Mouse (Mus musculus) lung, embryonic 14.5 days (tissue): ENCODE results near the gene Ncbp2. TPM values are rescaled to one million over a fixed set of nuclear protein-coding genes. Genes with fewer than 3 reads are reported as not detected.

Experiments used
- ATAC-seq: fragments of 200-750 bp; cut with Nextera tagmentation; 2 replicates; pipeline ENCODE4 v1.8.0; 2017; ENCODE audit warnings: mild to moderate bottlenecking, moderate TSS enrichment, moderate library complexity; ENCODE audit not compliant: insufficient read depth
- DNase-seq: peaks from one replicate; pipeline ENCODE4 v3.0.0-alpha.2; 2015
- H3K27ac ChIP-seq: fragments of 300-500 bp; sonication (generic); 2 replicates; pipeline ENCODE4 v1.5.1; 2014; ENCODE audit warnings: low read depth, mild to moderate bottlenecking, moderate library complexity
- H3K27me3 ChIP-seq: fragments of 300-500 bp; sonication (generic); 2 replicates; pipeline ENCODE4 v1.6.1; 2014; ENCODE audit warnings: low read length, control low read depth; ENCODE audit not compliant: insufficient read depth
- H3K36me3 ChIP-seq: fragments of 300-500 bp; sonication (generic); 2 replicates; pipeline ENCODE4 v1.6.1; 2014; ENCODE audit warnings: control low read depth; ENCODE audit not compliant: insufficient read depth
- H3K4me1 ChIP-seq: fragments of 300-500 bp; sonication (generic); 2 replicates; pipeline ENCODE4 v1.6.1; 2014; ENCODE audit warnings: antibody characterized with exemption, control low read depth; ENCODE audit not compliant: insufficient read depth
- H3K4me2 ChIP-seq: fragments of 300-500 bp; sonication (generic); 2 replicates; pipeline ENCODE4 v1.6.1; 2014; ENCODE audit warnings: mild to moderate bottlenecking
- H3K4me3 ChIP-seq: fragments of 300-500 bp; sonication (generic); 2 replicates; pipeline ENCODE4 v1.5.1; 2014; ENCODE audit warnings: low read depth, low read length
- H3K9ac ChIP-seq: fragments of 300-500 bp; sonication (generic); 2 replicates; pipeline ENCODE4 v1.6.1; 2014
- H3K9me3 ChIP-seq: fragments of 300-500 bp; sonication (generic); 2 replicates; pipeline ENCODE4 v1.6.1; 2016; ENCODE audit warnings: low read depth, low read length, control low read depth
- CTCF ChIP-seq: IDR thresholded peaks from 2 replicates; pipeline ENCODE4 v1.5.1; 2016; ENCODE audit warnings: antibody characterized with exemption, low read depth
- WGBS: fragments of 180-500 bp; shearing (Covaris S2); extraction: QIAGEN DNeasy Blood & Tissue Kit; methylation state at CpG from one replicate; pipeline ENCODE4 v1.1.7; 2014; 5-methylcytosine and 5-hydroxymethylcytosine counted together
- polyA plus RNA-seq: library from polyadenylated mRNA; unstranded; fragments of >200 nt; fragmentation: Nextera tagmentation; extraction: Ambion mirVana; gene quantifications from 2 replicates; pipeline ENCODE4 v1.2.1, GENCODE M21; 2014

Gene Ncbp2
- 115 and 117 TPM in 2 replicates for polyA plus RNA-seq

DNA sequence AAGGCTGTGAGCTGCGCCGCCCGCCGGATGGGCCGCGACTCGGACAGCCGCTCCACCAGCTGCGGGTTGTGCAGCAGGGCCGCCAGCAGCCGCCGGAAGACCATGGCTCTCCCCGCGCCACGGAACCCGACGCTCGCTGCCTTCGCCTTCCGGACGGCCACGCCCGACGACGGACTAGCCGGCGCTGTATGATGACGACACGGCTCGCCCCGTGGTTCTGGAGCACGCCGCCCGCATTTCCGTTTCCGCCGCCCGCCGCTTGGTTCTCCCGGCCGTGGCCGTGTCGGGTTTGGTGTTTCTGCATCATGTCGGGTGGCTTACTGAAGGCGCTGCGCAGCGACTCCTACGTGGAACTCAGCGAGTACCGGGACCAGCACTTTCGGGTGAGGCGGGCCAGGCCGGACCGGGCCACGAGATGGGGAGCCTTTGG lies at the start of gene Ncbp2, which contains the start of gene 0610012G03Rik:
Gene Ncbp2 (plus strand): TSS at position 169 of the 430 bp plus-strand sequence.
Gene 0610012G03Rik (minus strand): TSS at position 150 of the 430 bp plus-strand sequence.
- ATAC-seq (peak; percentile 92), DNase-seq (peak; percentile 99)
- Histone ChIP-seq H3K9ac (peak within 1 kb of the TSS; percentile 91), H3K4me2 (peak within 1 kb of the TSS; percentile 82), H3K4me1 (no peaks in the 10 kb centered on the region), H3K36me3 (peaks cover 15% of the 10 kb centered on the region), H3K27ac (peak within 1 kb of the TSS; percentile 89), H3K9me3 (no peaks in the 10 kb centered on the region), H3K27me3 (no peaks in the 10 kb centered on the region), H3K4me3 (peak within 1 kb of the TSS; percentile 90)
- no peak for TF ChIP-seq CTCF
- 0% methylated on average over 51 of the region's 55 CpGs for WGBS

- Histone ChIP-seq H3K4me3 (no peak overlapping the region), H3K27ac (no peak overlapping the region), H3K9me3 (no peaks in the 10 kb centered on the region), H3K4me2 (no peak overlapping the region), H3K9ac (no peak overlapping the region), H3K36me3 (no peaks in the 10 kb centered on the region), H3K4me1 (no peaks in the 10 kb centered on the region), H3K27me3 (no peaks in the 10 kb centered on the region)
- no peak for TF ChIP-seq CTCF
- DNase-seq (peak; percentile 24), ATAC-seq (peak; percentile 31; the same call in 1 of the 2 replicates)
- 77% methylated on average over 18 of the region's 18 CpGs for WGBS
These were observed 49.6 kb upstream of the Ncbp2 start for GRCm38 (mm10) chr16:31898546-31899326.

- Histone ChIP-seq H3K9me3 (no peaks in the 10 kb centered on the region), H3K9ac (no peak overlapping the region), H3K27me3 (no peaks in the 10 kb centered on the region), H3K4me3 (no peak overlapping the region), H3K27ac (no peak overlapping the region), H3K36me3 (no peaks in the 10 kb centered on the region), H3K4me1 (no peaks in the 10 kb centered on the region), H3K4me2 (no peak overlapping the region)
- DNase-seq (no peak), ATAC-seq (no peak)
- no peak for TF ChIP-seq CTCF
- 79% methylated on average over 1 of the region's 1 CpGs for WGBS
These were observed 46.4 kb upstream of the Ncbp2 start for GRCm38 (mm10) chr16:31901886-31902285.

GRCm38 (mm10) chr16:31903239-31903638 lies 45.1 kb upstream of the Ncbp2 start:
- TF ChIP-seq CTCF = no peak
- DNase-seq = no peak
- Histone ChIP-seq H3K27ac (no peak overlapping the region), H3K4me1 (no peaks in the 10 kb centered on the region), H3K36me3 (no peaks in the 10 kb centered on the region), H3K4me2 (no peak overlapping the region), H3K9me3 (no peaks in the 10 kb centered on the region), H3K27me3 (no peaks in the 10 kb centered on the region), H3K4me3 (no peak overlapping the region), H3K9ac (no peak overlapping the region)
- WGBS = 82% methylated on average over 8 of the region's 8 CpGs
- no peak for ATAC-seq

DNA sequence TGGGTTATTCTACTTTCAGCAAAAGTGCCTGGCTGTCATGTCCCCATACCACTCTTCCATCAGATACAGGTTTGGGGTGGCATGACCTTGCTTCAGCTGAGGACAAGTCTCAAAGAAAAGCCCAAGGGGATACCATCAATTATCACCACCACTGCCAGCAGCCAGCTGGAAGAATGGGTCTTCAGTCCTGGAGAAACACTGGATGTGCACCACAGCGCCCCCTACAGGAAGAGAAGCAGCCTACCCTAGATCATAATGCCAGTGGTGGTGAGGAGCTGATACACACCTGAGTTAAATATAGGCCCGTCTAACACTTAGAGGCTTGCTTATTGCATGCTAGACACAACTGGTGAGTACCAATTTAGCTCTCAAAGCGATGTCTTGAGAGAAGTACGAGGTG lies 43.0 kb upstream of the Ncbp2 start:
- 70% methylated on average over 4 of the region's 4 CpGs for WGBS
- Histone ChIP-seq H3K9ac (no peak overlapping the region), H3K36me3 (no peaks in the 10 kb centered on the region), H3K27ac (no peak overlapping the region), H3K4me3 (no peak overlapping the region), H3K4me1 (no peaks in the 10 kb centered on the region), H3K27me3 (no peaks in the 10 kb centered on the region), H3K9me3 (no peaks in the 10 kb centered on the region), H3K4me2 (no peak overlapping the region)
- DNase-seq (no peak), ATAC-seq (no peak)
- 0 out of 2 replicates have a peak, but pooled peaks have one; percentile 40 for TF ChIP-seq CTCF

DNA sequence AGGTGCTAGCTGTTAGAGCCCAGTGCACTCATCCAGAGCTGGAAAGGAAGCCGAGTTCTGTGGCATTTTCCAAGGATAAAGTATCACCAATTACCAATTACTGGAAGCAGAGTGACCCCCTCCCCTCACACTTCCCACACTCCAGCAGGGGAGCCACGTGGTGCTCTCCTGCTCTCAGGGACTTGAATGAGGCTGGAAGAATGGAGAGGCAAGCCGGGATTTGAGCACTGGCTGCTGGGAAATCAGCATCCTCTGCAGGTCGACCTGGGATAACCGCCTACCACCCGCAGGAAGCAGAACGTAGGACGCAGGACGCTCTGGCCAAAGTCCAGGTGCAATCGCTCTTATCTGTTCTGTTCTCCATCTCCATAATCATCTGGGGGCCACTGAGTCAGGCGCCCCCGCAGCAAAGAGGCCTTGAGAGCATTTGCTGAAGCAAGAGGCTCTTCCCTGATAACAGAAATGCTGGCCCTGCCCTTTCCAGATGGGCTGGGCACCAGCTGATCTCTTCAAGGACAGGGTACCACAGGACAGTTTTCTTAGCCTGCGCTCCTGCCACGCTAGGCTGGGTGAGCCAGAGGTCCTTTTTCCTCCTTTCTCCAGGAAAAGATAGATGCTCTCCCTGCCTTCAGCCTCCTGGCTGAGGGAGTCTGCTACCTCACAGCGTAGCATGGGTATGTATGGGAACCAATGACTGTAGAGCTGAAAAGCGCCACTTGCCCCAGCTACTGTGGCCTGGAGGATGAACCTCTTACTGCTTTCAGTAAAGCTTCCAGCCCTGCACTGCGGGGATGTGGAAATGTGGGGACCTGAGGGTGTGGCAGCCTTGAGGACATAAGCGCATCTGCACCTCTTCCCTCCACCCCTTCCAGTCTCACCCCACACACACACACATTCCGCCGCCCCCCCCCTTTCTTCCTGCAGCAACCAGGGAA lies 42.2 kb upstream of the Ncbp2 start:
- WGBS = 33% methylated on average over 20 of the region's 20 CpGs
- no peak for DNase-seq
- no peak for TF ChIP-seq CTCF

More for the DNA sequence above, 42.2 kb upstream of the Ncbp2 start:
- Histone ChIP-seq H3K27ac (no peak overlapping the region), H3K4me2 (peak overlapping the region; percentile 56), H3K4me1 (no peaks in the 10 kb centered on the region), H3K9me3 (no peaks in the 10 kb centered on the region), H3K36me3 (no peaks in the 10 kb centered on the region), H3K9ac (no peak overlapping the region), H3K4me3 (0 out of 2 replicates have a peak overlapping the region, but pooled peaks have one; percentile 7), H3K27me3 (no peaks in the 10 kb centered on the region)
- no peak for ATAC-seq
